Mouse (Mus musculus) lung, adult 2 months (tissue): Measurements from ENCODE around the gene Ercc6. TPM values are rescaled to one million over a fixed set of nuclear protein-coding genes. Genes with fewer than 3 reads are reported as not detected.

Experiments used
- DNase-seq: peaks from one replicate; pipeline ENCODE4 v3.0.0; 2022
- H3K4me1 ChIP-seq: fragments of 200-500 bp; 2 replicates; pipeline ENCODE4 v1.6.1; 2011; ENCODE audit warnings: low read length; ENCODE audit not compliant: control insufficient read depth, insufficient read depth
- H3K4me3 ChIP-seq: fragments of 200-500 bp; replicated peaks from 2 replicates; pipeline ENCODE3; 2011; ENCODE audit warnings: low read depth, mild to moderate bottlenecking, control low read depth, low read length; ENCODE audit errors: extremely low read depth
- CTCF ChIP-seq: fragments of 200-500 bp; IDR thresholded peaks from 2 replicates; pipeline ENCODE4 v1.5.1; 2011; ENCODE audit warnings: mild to moderate bottlenecking, low read length, control low read depth; ENCODE audit not compliant: insufficient read depth
- POLR2A ChIP-seq: fragments of 200-500 bp; IDR thresholded peaks from 2 replicates; pipeline ENCODE4 v1.6.1; 2011; ENCODE audit warnings: low read depth, mild to moderate bottlenecking, control low read depth, low read length, borderline replicate concordance; ENCODE audit errors: extremely low read depth
- WGBS: fragments of 180-500 bp; shearing (Covaris S2); methylation state at CpG from one replicate; pipeline ENCODE4 v1.1.7; 2018; 5-methylcytosine and 5-hydroxymethylcytosine counted together
- polyA plus RNA-seq: library from polyadenylated mRNA; depleted of rRNA; stranded (reverse); fragments of >200 nt; gene quantifications from 2 replicates; pipeline ENCODE4 v1.2.3, GENCODE M21; 2012

The Ercc6 gene
- polyA plus RNA-seq, 1 experiment = 4.8 TPM

DNA sequence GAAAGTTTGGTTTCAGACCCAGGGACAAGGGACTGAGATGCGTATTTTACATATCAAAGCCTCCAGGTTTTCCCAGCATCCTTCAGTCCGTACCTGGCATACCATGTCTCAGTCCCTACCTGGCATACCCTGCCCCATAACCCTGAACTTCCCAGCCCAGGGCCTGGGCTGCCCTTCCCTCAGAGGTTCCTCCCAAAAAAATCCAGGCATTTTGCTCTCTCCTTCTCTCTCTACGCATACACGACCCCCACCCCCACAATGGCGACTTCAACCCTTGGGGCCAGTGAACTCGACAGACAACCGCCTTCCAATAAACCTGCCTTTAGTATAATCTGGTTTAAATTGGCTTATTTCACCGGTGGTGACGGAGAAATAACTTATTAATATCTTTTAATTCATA lies 409 bp upstream of the Ercc6 start:
- WGBS = 50% methylated on average over 9 of the region's 9 CpGs
- Histone ChIP-seq H3K4me3 (no peak overlapping the region), H3K4me1 (peaks cover 9% of the 10 kb centered on the region)
- DNase-seq = no peak
- TF ChIP-seq CTCF = no peak
- no peak for TF ChIP-seq POLR2A

DNA sequence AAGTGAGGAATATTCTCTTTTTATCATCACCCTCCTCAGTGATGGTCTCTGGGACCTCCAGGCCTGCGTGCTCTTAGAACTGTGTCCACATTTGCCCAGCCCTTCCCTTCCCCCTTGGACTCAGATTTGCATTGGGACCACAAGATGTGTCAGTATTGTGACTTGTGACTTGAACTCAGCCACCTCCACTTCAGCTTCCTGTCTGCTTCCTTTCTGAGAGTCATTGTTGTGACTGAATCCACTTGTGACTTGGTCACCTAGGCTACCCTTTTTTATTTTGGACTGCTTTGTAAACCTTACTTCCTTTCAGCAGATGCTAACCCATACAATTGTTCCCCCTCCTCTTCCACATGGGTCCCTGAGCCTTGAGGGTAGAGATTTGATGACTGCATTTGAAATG lies 2.8 kb downstream of the Ercc6 start:
- DNase-seq = no peak
- H3K4me1 ChIP-seq = peaks cover 9% of the 10 kb centered on the region
- WGBS = 50% methylated on average over 1 of the region's 1 CpGs
- no peak overlapping the region for H3K4me3 ChIP-seq
- TF ChIP-seq CTCF (no peak), POLR2A (no peak)

DNA sequence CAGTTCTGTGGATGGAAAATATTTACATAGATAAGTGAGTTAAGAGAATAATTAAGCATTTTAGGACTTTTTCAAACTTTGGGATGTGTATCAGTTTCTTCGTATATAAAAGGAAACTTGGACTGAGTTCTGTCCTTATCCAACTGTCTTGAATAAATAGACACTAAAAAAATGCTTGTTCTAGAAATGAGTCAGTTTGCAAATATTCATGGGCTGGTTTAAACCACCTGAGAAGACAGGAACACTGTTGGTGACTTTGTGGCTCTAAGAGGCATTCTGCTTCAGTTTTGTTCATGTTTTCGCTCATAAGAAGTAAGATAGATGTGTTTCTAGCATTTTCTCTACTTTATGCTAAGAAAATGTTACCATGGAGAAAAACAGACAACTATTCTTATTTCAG lies 5.2 kb downstream of the Ercc6 start:
- peaks cover 9% of the 10 kb centered on the region for H3K4me1 ChIP-seq
- no peak for TF ChIP-seq POLR2A
- TF ChIP-seq CTCF = no peak
- 80% methylated on average over 2 of the region's 2 CpGs for WGBS
- DNase-seq = no peak
- no peak overlapping the region for H3K4me3 ChIP-seq

DNA sequence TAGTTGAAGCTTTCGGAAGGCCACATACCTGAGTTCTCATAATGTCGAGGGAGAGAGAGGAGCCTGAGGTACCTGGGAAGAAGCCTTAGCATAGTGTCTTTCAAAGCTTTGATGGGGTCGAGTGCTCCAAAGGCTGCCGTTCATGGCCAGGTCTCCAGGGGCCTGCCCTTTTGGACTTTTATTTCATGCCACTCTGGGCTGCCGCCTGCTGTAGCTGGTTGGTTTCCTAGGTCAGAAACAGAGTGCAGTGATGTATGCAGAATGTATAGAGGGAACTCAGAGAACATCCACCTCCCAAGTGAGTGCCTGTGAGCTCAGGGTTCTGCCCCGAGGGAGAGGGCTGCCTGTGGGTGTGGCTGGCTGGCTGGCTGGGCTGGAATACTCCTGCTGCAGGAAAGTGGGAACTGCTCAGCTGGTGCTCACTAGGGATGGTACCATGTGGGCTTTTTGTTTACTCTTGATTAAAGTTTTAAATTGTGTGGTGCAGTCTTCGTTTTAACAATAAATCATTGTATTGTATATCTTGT lies 7.1 kb downstream of the Ercc6 start:
- no peak for TF ChIP-seq CTCF
- TF ChIP-seq POLR2A = no peak
- DNase-seq = no peak
- no peak overlapping the region for H3K4me3 ChIP-seq
- peaks cover 4% of the 10 kb centered on the region for H3K4me1 ChIP-seq
- 75% methylated on average over 7 of the region's 7 CpGs for WGBS

DNA sequence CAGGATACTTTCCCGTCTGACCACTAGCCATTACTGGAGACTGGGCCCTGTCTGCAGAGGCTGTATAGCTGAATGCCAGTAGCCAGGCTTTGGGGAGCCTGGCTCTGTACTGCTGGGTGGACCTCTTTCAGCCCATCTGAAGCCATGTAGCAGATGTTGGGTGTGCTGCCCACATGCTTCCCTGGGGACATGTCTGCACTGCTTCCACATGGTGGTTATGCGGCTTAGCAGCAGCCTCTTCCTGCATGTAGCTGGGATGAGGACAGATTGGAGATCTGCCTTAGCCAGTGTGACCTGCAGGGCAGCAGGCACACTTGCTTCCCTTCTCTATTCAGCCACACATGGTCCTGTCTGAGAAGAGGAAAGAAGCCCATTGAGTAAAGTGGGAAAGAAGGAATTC lies 9.0 kb downstream of the Ercc6 start:
- WGBS = 88% methylated on average over 2 of the region's 2 CpGs
- TF ChIP-seq POLR2A (no peak), CTCF (no peak)
- no peaks in the 10 kb centered on the region; the same call in 1 of the 2 replicates for H3K4me1 ChIP-seq
- H3K4me3 ChIP-seq = no peak overlapping the region
- DNase-seq = no peak

DNA sequence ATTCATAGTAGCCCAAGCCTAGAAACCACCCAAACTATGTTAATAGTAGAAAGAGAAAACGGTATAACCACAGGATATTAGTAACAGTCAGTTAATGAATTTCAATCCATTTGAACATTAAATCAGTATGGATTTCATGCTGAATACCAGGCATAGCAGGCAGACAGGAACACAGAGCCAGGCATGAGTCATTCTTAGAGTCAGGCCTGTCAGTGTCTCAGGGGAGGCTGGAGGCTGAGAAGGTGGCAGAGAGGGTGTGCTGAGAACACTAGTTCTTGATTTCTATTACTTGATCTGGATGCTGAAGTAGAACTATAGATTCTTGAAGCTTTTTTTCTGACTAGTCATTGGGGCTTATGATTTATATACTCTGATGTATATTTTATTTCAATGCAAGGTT lies 10.8 kb downstream of the Ercc6 start:
- 75% methylated on average over 1 of the region's 1 CpGs for WGBS

DNA sequence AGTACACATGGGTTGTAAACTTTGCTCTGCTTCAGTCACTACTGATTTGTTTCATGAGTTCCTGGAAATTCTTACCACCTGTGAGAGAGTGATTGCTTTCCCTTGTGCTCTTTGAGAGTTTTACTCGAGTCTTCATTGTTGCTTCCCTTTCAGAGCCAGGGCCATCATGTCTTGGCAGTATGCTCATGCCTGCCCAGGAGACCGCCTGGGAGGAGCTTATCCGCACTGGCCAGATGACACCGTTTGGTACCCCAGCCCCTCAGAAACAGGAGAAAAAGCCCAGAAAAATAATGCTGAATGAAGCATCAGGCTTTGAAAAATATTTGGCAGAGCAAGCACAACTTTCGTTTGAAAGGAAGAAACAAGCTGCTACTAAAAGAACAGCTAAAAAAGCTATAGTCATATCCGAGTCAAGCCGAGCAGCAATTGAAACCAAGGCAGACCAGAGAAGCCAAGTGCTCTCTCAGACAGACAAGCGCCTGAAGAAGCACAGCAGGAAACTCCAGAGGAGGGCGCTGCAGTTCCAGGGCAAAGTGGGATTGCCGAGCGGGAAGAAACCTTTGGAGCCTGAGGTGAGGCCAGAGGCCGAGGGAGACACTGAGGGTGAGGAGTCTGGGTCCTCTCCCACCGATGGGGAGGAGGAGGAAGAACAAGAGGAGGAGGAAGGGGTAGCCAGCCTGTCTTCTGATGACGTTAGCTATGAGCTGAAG lies 12.8 kb downstream of the Ercc6 start:
- Histone ChIP-seq H3K4me3 (no peak overlapping the region), H3K4me1 (no peaks in the 10 kb centered on the region; the same call in 1 of the 2 replicates)
- WGBS = 79% methylated on average over 14 of the region's 14 CpGs
- TF ChIP-seq POLR2A (no peak), CTCF (no peak)
- no peak for DNase-seq

More for the DNA sequence above, 10.8 kb downstream of the Ercc6 start:
- TF ChIP-seq CTCF = no peak
- H3K4me3 ChIP-seq = no peak overlapping the region
- no peaks in the 10 kb centered on the region; the same call in 1 of the 2 replicates for H3K4me1 ChIP-seq
- DNase-seq = no peak

DNA sequence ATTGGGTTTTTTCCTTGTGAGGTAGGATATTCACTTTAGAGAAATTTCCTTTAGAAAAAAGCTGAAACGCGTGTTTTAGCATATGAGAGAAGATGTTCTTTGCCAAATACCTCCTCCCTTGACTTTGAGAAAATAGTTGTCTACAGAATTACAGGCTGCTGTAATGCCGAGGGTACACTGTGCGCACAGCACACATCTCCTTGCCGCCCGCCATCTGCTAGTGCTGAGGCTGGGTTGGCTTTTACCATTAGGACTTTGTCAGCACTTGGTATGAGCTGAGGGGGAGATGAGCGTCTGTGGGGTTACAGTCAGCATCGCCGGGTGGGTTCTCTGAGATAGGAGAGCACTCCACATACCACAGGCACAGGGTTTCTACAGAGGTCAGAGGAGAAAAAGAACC lies 13.9 kb downstream of the Ercc6 start:
- DNase-seq = no peak

DNA sequence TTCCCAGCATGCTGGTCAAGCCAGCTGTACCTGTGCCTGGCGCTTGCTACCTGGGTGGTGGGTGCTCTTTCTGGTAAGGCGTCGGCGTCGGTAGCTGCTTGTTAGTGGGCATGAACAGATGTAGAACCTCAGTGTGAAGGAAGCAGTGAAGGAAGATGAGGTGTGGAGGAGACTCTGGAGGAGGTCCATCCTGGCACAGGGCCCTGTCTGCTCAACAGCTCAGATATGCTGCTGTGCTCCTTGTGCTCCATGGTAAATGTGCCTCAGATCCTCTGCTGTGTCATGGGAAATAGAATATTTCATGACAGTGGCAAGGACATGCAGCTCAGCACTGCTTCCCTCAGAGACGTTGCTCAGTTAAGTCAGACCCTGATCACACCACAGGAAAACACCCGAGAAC lies 15.7 kb downstream of the Ercc6 start:
- 79% methylated on average over 7 of the region's 7 CpGs for WGBS
- Histone ChIP-seq H3K4me1 (no peaks in the 10 kb centered on the region), H3K4me3 (no peak overlapping the region)
- DNase-seq = no peak
- TF ChIP-seq POLR2A = no peak
- no peak for TF ChIP-seq CTCF

More for the DNA sequence above, 13.9 kb downstream of the Ercc6 start:
- TF ChIP-seq CTCF (no peak), POLR2A (no peak)
- Histone ChIP-seq H3K4me3 (no peak overlapping the region), H3K4me1 (no peaks in the 10 kb centered on the region; the same call in 1 of the 2 replicates)
- 89% methylated on average over 9 of the region's 9 CpGs for WGBS

DNA sequence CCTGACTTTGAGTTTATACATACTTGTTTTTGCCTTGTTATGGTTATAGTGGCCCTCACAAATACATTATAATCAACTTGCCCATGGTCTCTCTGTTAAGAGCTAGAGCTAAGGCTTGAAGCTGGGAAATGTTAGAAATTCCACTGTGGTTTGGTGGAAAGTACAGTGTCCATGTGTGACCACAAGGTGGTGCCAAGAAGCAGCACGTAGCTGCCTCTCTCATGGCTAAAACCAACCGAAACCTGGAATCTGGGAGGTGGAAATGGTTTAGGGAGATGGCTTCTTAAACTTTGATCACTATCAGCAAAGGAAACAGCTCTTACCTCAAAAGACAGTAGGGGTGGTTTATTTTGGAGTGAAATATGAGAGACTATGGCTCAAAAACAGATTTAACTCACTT lies 17.6 kb downstream of the Ercc6 start:
- 10% methylated on average over 2 of the region's 2 CpGs for WGBS
- Histone ChIP-seq H3K4me3 (no peak overlapping the region), H3K4me1 (no peaks in the 10 kb centered on the region)
- DNase-seq = peak; percentile 16
- TF ChIP-seq CTCF (peak; percentile 72), POLR2A (no peak)
